Mouse (Mus musculus) urinary bladder, postnatal 14 days (tissue): ENCODE results near the gene Fam149a.

ENCODE experiments used
- DNase-seq: peaks from one replicate; pipeline ENCODE4 v3.0.0; 2021; ENCODE audit warnings: low spot score

The Fam149a gene

GRCm38 (mm10) chr8:45381963-45382347, at the start of gene Fam149a:
Fam149a (minus strand) TSS chr8:45382291.
- no peak for DNase-seq

- no peak for DNase-seq
Measured at GRCm38 (mm10) chr8:45420151-45420550, 38.1 kb upstream of the Fam149a start.

GRCm38 (mm10) chr8:45414965-45415364, 32.9 kb upstream of the Fam149a start:
- DNase-seq: no peak

GRCm38 (mm10) chr8:45410882-45411281, 28.8 kb upstream of the Fam149a start, which contains the start of gene Tlr3:
Tlr3 (minus strand) TSS chr8:45411080.
- peak; percentile 16 for DNase-seq

GRCm38 (mm10) chr8:45410146-45410880, 28.2 kb upstream of the Fam149a start:
- peak; percentile 75 for DNase-seq

- DNase-seq: no peak
Measured at GRCm38 (mm10) chr8:45409702-45410101, 27.6 kb upstream of the Fam149a start.

GRCm38 (mm10) chr8:45383250-45383649, 1.2 kb upstream of the Fam149a start:
- DNase-seq: no peak

GRCm38 (mm10) chr8:45381075-45381962, 772 bp downstream of the Fam149a start:
- DNase-seq: no peak

- DNase-seq: no peak
Measured at GRCm38 (mm10) chr8:45380598-45380997, 1.5 kb downstream of the Fam149a start.

GRCm38 (mm10) chr8:45374071-45374470, 8.0 kb downstream of the Fam149a start:
- DNase-seq: no peak

- DNase-seq: no peak
Measured at GRCm38 (mm10) chr8:45367154-45367553, 14.9 kb downstream of the Fam149a start.

- DNase-seq: no peak
Measured at GRCm38 (mm10) chr8:45363220-45363619, 18.9 kb downstream of the Fam149a start.

- peak; percentile 41 for DNase-seq
Measured at GRCm38 (mm10) chr8:45362323-45362722, 19.8 kb downstream of the Fam149a start.

- no peak for DNase-seq
Measured at GRCm38 (mm10) chr8:45359091-45359605, 22.9 kb downstream of the Fam149a start.

- peak; percentile 38 for DNase-seq
Measured at GRCm38 (mm10) chr8:45358132-45358918, 23.8 kb downstream of the Fam149a start.

- DNase-seq: no peak
Measured at GRCm38 (mm10) chr8:45355809-45356208, 26.3 kb downstream of the Fam149a start.

- DNase-seq: peak; percentile 76
Measured at GRCm38 (mm10) chr8:45345031-45345430, 37.1 kb downstream of the Fam149a start.

GRCm38 (mm10) chr8:45344298-45344697, 37.8 kb downstream of the Fam149a start:
- DNase-seq: no peak

GRCm38 (mm10) chr8:45341630-45342628, 40.2 kb downstream of the Fam149a start:
- DNase-seq: no peak

GRCm38 (mm10) chr8:45333493-45333892, 48.6 kb downstream of the Fam149a start:
- DNase-seq: peak; percentile 8
